Mouse (Mus musculus): ENCODE measurements at regions not wholly inside any gene's neighbourhood (a gene's known extent, or its start where the extent isn't known, plus 50 kb on each side); places are given as distances from the start of the nearest gene placed in this dataset.

DNA sequence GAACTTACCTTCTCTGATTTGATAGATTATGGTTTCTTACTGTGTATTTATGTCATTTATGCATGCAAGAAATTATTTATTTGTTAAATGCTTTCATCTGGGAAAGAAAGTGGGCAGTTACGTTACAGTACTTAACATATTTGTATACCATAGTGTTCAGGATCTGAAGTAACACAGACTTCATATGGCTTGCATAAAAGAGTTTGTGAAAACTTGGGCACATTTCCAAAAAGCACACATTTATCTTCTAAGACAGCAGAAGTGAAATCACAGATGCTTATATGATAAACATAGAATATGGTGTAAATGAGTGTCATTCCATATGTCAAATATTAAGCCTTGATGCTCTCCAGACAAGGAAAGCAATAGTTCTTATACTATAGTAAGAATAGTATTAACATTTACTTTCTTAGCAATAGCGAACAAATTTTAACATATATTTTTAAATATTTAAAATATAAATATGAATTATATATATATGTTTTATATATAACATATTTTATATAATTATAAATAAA, 4549.1 kb upstream of the Gm7489 start:
- no peak overlapping the region for H3K27ac ChIP-seq (replicated peaks; ENCODE audit: low read depth, low read length)
- no peak overlapping the region for H3K4me3 ChIP-seq (ENCODE audit: low read depth, low read length)
- no peaks in the 10 kb centered on the region for H3K27me3 ChIP-seq (replicated peaks; ENCODE audit: control insufficient read depth, insufficient read depth, low read length)
- DNase-seq (ENCODE audit: low spot score), result peak; percentile 48
- no peaks in the 10 kb centered on the region for H3K36me3 ChIP-seq (ENCODE audit: control insufficient read depth, insufficient read depth, low read length)
- H3K4me1 ChIP-seq (ENCODE audit: control insufficient read depth, insufficient read depth, low read length), result no peaks in the 10 kb centered on the region
- no peak for ATAC-seq (ENCODE audit: low read depth)
- H3K9me3 ChIP-seq (ENCODE audit: control insufficient read depth, low read length), result no peaks in the 10 kb centered on the region
- no peak overlapping the region for H3K4me2 ChIP-seq (ENCODE audit: low read depth, low read length)
- WGBS, result 68% methylated on average over 2 of the region's 2 CpGs
- H3K9ac ChIP-seq (ENCODE audit: low read depth, low read length), result no peak overlapping the region

DNA sequence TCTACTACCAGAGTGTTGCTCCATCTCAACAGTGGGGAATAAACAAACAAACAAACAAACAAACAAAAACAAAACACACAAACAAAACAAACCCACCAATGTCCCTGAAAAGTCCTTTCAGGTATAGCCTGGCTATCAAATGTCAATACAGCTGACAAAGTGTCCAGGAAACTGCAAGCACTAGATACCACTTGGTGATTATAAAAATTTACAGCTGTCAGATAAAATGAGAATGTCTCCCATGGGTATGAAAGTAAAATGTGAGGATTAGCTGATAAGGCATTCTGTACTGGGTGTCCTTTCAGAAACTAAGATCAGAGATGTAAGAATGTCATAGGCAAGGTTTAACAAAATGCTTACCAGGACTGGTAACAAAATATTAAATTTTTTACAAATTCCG, 4537.7 kb upstream of the Gm7489 start:
- ATAC-seq (ENCODE audit: low read depth), result no peak
- DNase-seq (ENCODE audit: low spot score), result no peak
- H3K9ac ChIP-seq (ENCODE audit: low read depth, low read length), result no peak overlapping the region
- no peaks in the 10 kb centered on the region for H3K27me3 ChIP-seq (replicated peaks; ENCODE audit: control insufficient read depth, insufficient read depth, low read length)
- no peaks in the 10 kb centered on the region for H3K4me1 ChIP-seq (ENCODE audit: control insufficient read depth, insufficient read depth, low read length)
- H3K4me3 ChIP-seq (ENCODE audit: low read depth, low read length), result no peak overlapping the region
- WGBS, result 88% methylated on average over 1 of the region's 1 CpGs
- H3K27ac ChIP-seq (replicated peaks; ENCODE audit: low read depth, low read length), result no peak overlapping the region
- H3K9me3 ChIP-seq (ENCODE audit: control insufficient read depth, low read length), result no peaks in the 10 kb centered on the region
- no peaks in the 10 kb centered on the region for H3K36me3 ChIP-seq (ENCODE audit: control insufficient read depth, insufficient read depth, low read length)
- no peak overlapping the region for H3K4me2 ChIP-seq (ENCODE audit: low read depth, low read length)

DNA sequence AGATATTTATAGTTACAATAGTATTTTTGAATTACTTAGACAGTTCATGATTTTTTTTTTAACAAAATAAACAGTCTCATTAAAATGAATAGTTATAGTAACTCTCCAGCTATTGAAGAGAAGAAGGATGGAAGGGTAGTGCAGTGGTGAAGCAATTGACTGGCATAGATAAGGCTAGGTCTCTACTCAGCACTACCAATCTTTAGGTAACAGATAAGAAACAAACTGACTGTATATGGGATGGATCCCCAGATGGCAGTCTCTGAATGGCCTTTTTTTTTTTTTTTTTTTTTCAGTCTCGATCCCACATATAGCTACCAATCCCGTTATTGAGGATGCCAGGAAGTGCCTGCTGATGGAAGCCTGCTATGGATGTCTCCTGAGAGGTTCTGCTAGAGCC, 4528.6 kb upstream of the Gm7489 start:
- WGBS, result 69% methylated on average over 2 of the region's 2 CpGs
- H3K4me1 ChIP-seq (ENCODE audit: control insufficient read depth, insufficient read depth, low read length), result no peaks in the 10 kb centered on the region
- DNase-seq (ENCODE audit: low spot score) (no peak), ATAC-seq (ENCODE audit: low read depth) (no peak)
- no peak overlapping the region for H3K4me2 ChIP-seq (ENCODE audit: low read depth, low read length)
- H3K27ac ChIP-seq (replicated peaks; ENCODE audit: low read depth, low read length), result no peak overlapping the region
- H3K4me3 ChIP-seq (ENCODE audit: low read depth, low read length), result no peak overlapping the region
- no peaks in the 10 kb centered on the region for H3K9me3 ChIP-seq (ENCODE audit: control insufficient read depth, low read length)
- H3K36me3 ChIP-seq (ENCODE audit: control insufficient read depth, insufficient read depth, low read length), result no peaks in the 10 kb centered on the region
- no peaks in the 10 kb centered on the region for H3K27me3 ChIP-seq (replicated peaks; ENCODE audit: control insufficient read depth, insufficient read depth, low read length)
- H3K9ac ChIP-seq (ENCODE audit: low read depth, low read length), result no peak overlapping the region

DNA sequence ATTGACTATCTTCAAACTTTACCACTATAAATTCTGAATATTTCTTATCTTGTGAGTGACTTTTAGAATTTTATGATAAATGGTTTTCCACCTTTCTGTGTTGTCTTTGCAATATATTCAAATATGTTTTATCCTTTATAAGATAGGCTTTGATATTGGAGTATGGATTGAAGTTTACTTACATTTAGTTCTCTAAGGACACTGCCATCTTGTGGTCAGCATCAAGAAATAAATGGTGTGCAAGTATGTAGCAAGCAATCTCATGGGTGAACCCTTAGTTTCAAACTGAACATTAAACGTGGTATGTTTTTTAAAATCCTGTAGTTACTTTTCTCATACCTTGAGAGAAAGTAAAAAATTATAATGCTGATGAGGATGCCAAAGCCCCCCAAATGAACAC, 4488.7 kb upstream of the Gm7489 start:
- 37% methylated on average over 1 of the region's 1 CpGs for WGBS
- DNase-seq (ENCODE audit: low spot score) (peak; percentile 58), ATAC-seq (ENCODE audit: low read depth) (no peak)
- Histone ChIP-seq H3K4me3 (ENCODE audit: low read depth, low read length) (no peak overlapping the region), H3K9me3 (ENCODE audit: control insufficient read depth, low read length) (no peaks in the 10 kb centered on the region), H3K27me3 (replicated peaks; ENCODE audit: control insufficient read depth, insufficient read depth, low read length) (no peaks in the 10 kb centered on the region), H3K4me1 (ENCODE audit: control insufficient read depth, insufficient read depth, low read length) (no peaks in the 10 kb centered on the region), H3K36me3 (ENCODE audit: control insufficient read depth, insufficient read depth, low read length) (no peaks in the 10 kb centered on the region), H3K4me2 (ENCODE audit: low read depth, low read length) (no peak overlapping the region), H3K9ac (ENCODE audit: low read depth, low read length) (no peak overlapping the region), H3K27ac (replicated peaks; ENCODE audit: low read depth, low read length) (no peak overlapping the region)

DNA sequence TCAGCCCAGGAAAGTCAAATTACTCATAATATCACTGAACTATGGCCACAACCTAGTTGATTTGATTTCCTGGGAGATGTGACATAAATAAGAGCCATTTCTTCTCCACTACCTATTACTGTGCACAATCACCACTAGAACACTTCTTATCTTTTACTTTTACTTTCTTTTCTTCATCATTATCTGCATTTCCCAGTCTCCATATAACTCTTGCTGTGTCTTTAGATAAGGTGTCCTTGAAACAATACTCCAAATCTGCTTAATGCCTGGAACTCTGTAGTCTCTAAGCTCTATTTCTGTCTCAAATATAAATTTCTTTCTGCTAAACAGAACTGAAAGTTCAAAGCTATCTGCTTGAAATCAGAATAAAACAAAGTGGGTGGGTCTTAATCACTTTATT, 4471.0 kb upstream of the Gm7489 start:
- Histone ChIP-seq H3K9ac (ENCODE audit: low read depth, low read length) (no peak overlapping the region), H3K4me3 (ENCODE audit: low read depth, low read length) (no peak overlapping the region), H3K27me3 (replicated peaks; ENCODE audit: control insufficient read depth, insufficient read depth, low read length) (no peaks in the 10 kb centered on the region), H3K4me1 (ENCODE audit: control insufficient read depth, insufficient read depth, low read length) (no peaks in the 10 kb centered on the region), H3K4me2 (ENCODE audit: low read depth, low read length) (no peak overlapping the region), H3K36me3 (ENCODE audit: control insufficient read depth, insufficient read depth, low read length) (no peaks in the 10 kb centered on the region), H3K27ac (replicated peaks; ENCODE audit: low read depth, low read length) (no peak overlapping the region), H3K9me3 (ENCODE audit: control insufficient read depth, low read length) (no peaks in the 10 kb centered on the region)
- ATAC-seq (ENCODE audit: low read depth) (no peak), DNase-seq (ENCODE audit: low spot score) (no peak)

DNA sequence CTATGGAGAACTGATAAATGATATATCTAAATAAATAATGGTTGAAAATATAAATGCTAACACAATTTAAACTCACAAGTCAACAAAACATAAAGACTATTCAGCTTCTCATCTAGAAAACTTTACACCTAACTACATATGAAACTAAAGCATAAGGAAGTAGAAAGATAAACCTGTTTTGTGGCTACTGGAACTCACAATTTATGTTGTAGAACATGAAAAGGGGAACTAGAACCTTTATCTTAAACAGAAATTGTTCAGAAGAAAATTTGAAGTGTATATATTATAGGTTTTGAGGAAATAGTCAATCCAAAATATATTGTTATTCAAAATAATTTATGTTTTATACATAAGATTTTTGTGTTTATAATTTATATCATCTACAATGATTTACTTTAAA, 4433.4 kb upstream of the Gm7489 start:
- H3K4me1 ChIP-seq (ENCODE audit: control insufficient read depth, insufficient read depth, low read length), result no peaks in the 10 kb centered on the region
- ATAC-seq (ENCODE audit: low read depth) (no peak), DNase-seq (ENCODE audit: low spot score) (no peak)
- H3K4me3 ChIP-seq (ENCODE audit: low read depth, low read length), result no peak overlapping the region
- no peaks in the 10 kb centered on the region for H3K27me3 ChIP-seq (replicated peaks; ENCODE audit: control insufficient read depth, insufficient read depth, low read length)
- H3K9me3 ChIP-seq (ENCODE audit: control insufficient read depth, low read length), result no peaks in the 10 kb centered on the region
- no peak overlapping the region for H3K9ac ChIP-seq (ENCODE audit: low read depth, low read length)
- no peak overlapping the region for H3K4me2 ChIP-seq (ENCODE audit: low read depth, low read length)
- H3K27ac ChIP-seq (replicated peaks; ENCODE audit: low read depth, low read length), result no peak overlapping the region
- no peaks in the 10 kb centered on the region for H3K36me3 ChIP-seq (ENCODE audit: control insufficient read depth, insufficient read depth, low read length)

DNA sequence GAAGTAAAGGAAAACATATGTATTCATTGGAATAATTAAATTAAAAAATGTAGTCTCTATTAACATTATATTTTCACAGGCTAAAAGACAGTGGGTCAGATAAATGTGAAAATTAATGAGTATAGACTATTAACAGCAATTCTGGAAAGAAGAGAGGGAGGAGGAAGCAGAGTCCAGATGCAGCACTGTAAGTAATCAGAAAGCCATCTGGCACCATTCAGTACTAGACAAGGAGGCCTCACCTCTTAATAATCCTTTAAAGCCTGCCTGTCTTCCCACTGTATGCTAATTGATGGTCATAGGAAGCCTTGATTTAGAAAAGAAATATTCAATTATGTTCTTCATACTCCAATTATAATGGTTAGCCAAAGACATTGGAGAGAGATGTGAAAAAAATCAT, 4400.1 kb upstream of the Gm7489 start:
- no peak overlapping the region for H3K9ac ChIP-seq (ENCODE audit: low read depth, low read length)
- DNase-seq (ENCODE audit: low spot score) (no peak), ATAC-seq (ENCODE audit: low read depth) (no peak)
- no peaks in the 10 kb centered on the region for H3K27me3 ChIP-seq (replicated peaks; ENCODE audit: control insufficient read depth, insufficient read depth, low read length)
- no peak overlapping the region for H3K4me2 ChIP-seq (ENCODE audit: low read depth, low read length)
- H3K4me1 ChIP-seq (ENCODE audit: control insufficient read depth, insufficient read depth, low read length), result no peaks in the 10 kb centered on the region
- H3K9me3 ChIP-seq (ENCODE audit: control insufficient read depth, low read length), result no peaks in the 10 kb centered on the region
- no peaks in the 10 kb centered on the region for H3K36me3 ChIP-seq (ENCODE audit: control insufficient read depth, insufficient read depth, low read length)
- H3K4me3 ChIP-seq (ENCODE audit: low read depth, low read length), result no peak overlapping the region
- H3K27ac ChIP-seq (replicated peaks; ENCODE audit: low read depth, low read length), result no peak overlapping the region

DNA sequence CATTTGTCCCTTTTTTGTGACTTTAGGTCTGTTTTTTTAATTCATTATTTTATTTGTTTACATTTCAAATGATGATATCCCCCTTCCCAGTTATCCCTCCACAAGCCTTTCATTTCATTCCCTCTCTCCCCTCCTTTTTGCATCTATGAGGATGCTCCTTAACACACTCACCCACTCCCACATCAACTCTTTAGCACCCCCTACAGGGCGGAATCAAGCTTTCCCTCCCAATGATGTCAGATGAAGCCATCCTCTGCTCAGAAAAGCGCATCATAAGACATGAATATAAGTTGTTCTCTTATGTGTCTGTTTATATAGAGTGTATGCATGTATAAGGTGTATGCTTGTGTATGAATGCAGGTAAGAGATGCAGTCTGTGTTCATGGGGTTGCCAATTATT, 4391.9 kb upstream of the Gm7489 start:
- ATAC-seq (ENCODE audit: low read depth) (no peak), DNase-seq (ENCODE audit: low spot score) (no peak)
- WGBS, result 36% methylated on average over 2 of the region's 2 CpGs
- Histone ChIP-seq H3K36me3 (ENCODE audit: control insufficient read depth, insufficient read depth, low read length) (no peaks in the 10 kb centered on the region), H3K27ac (replicated peaks; ENCODE audit: low read depth, low read length) (no peak overlapping the region), H3K9ac (ENCODE audit: low read depth, low read length) (no peak overlapping the region), H3K9me3 (ENCODE audit: control insufficient read depth, low read length) (no peaks in the 10 kb centered on the region), H3K4me3 (ENCODE audit: low read depth, low read length) (no peak overlapping the region), H3K4me1 (ENCODE audit: control insufficient read depth, insufficient read depth, low read length) (no peaks in the 10 kb centered on the region), H3K4me2 (ENCODE audit: low read depth, low read length) (no peak overlapping the region), H3K27me3 (replicated peaks; ENCODE audit: control insufficient read depth, insufficient read depth, low read length) (no peaks in the 10 kb centered on the region)

DNA sequence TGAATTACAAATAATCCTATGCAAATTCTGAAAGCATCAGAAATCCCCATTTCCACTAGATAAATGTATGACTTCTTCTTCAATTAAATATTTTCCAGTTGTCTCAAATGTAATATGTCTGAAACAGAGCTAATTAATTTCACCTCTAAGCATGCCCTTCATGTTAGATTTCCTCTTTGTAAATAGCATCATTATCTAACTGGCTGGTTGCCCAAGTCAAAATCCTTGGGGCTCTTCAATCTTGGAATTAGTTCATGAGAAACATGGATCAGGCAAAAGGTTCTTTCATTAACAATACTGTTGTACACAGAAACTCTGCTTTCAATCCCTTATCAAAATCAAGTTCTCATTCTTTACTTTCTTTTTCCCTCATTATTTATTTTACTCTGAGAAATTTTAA, 4382.9 kb upstream of the Gm7489 start:
- no peak overlapping the region for H3K4me2 ChIP-seq (ENCODE audit: low read depth, low read length)
- ATAC-seq (ENCODE audit: low read depth) (no peak), DNase-seq (ENCODE audit: low spot score) (peak; percentile 2)
- no peaks in the 10 kb centered on the region for H3K36me3 ChIP-seq (ENCODE audit: control insufficient read depth, insufficient read depth, low read length)
- no peak overlapping the region for H3K27ac ChIP-seq (replicated peaks; ENCODE audit: low read depth, low read length)
- no peak overlapping the region for H3K4me3 ChIP-seq (ENCODE audit: low read depth, low read length)
- H3K9me3 ChIP-seq (ENCODE audit: control insufficient read depth, low read length), result no peaks in the 10 kb centered on the region
- H3K9ac ChIP-seq (ENCODE audit: low read depth, low read length), result no peak overlapping the region
- no peaks in the 10 kb centered on the region for H3K27me3 ChIP-seq (replicated peaks; ENCODE audit: control insufficient read depth, insufficient read depth, low read length)
- H3K4me1 ChIP-seq (ENCODE audit: control insufficient read depth, insufficient read depth, low read length), result no peaks in the 10 kb centered on the region

Measured in embryonic facial prominence, embryonic 14.5 days (tissue).